Comparison of ENCODE assay signal across 9 mouse cellular contexts in genomic region chr5:118737548-118737947, GRCm38 (mm10).
DNase-seq lines count a peak whose midpoint lies in the region; ATAC-seq and TF ChIP-seq lines count a peak whose summit lies in the region.
"Had no signal": no experiment of that assay in that cellular context is flagged by ENCODE, and none has a peak within 500 bp of the region (broad histone marks: within the 10 kb centered on the region; RNA-seq: fewer than 3 reads in every experiment).

No protein-coding gene starts in this region.

- peak; percentile 68 for DNase-seq in gastrocnemius, adult 18-20 months (ENCODE audit: low spot score)
- DNase-seq in gastrocnemius, postnatal 25 days = no peak
- DNase-seq in 3T3-L1 (ENCODE audit: low read depth, low spot score) = peak; percentile 85
- peak; percentile 53 for DNase-seq in T-cell, adult 2 months (ENCODE audit: low spot score)
- peak; percentile 56 for DNase-seq in embryonic facial prominence, embryonic 10.5 days (ENCODE audit: low spot score)
- peak; percentile 64 for DNase-seq in induced T-regulatory cell, adult 2 months (ENCODE audit: low read depth)
- DNase-seq in lung, postnatal 0 days (ENCODE audit: low spot score) = peak; percentile 82
- DNase-seq in spleen, postnatal 10 days (ENCODE audit: low spot score in 2 of 2) = peak; percentile 29 to 77

- 49% methylated on average over 1 of the region's 1 CpGs for WGBS in embryonic facial prominence, embryonic 10.5 days
- WGBS in lung, postnatal 0 days = 16% methylated on average over 1 of the region's 1 CpGs

- H3K27me3 ChIP-seq in embryonic facial prominence, embryonic 10.5 days (replicated peaks; ENCODE audit: low read depth, poor library complexity, severe bottlenecking) = no peaks in the 10 kb centered on the region
- H3K27me3 ChIP-seq in lung, postnatal 0 days (replicated peaks; ENCODE audit: insufficient read depth, low read length) = no peaks in the 10 kb centered on the region

- no peak overlapping the region for H3K4me2 ChIP-seq in lung, postnatal 0 days (replicated peaks; ENCODE audit: low read depth, low read length)

- TF ChIP-seq EP300 in lung, postnatal 0 days (IDR thresholded peaks at IDR 0.05) = no peak

- no peak overlapping the region for H3K4me3 ChIP-seq in embryonic facial prominence, embryonic 10.5 days
- H3K4me3 ChIP-seq in lung, postnatal 0 days (ENCODE audit: low read depth, low read length) = no peak overlapping the region

- peak; percentile 68 for ATAC-seq in lung, postnatal 0 days

- H3K9me3 ChIP-seq in embryonic facial prominence, embryonic 10.5 days = peaks cover 9% of the 10 kb centered on the region
- no peaks in the 10 kb centered on the region for H3K9me3 ChIP-seq in lung, postnatal 0 days (ENCODE audit: low read length)

- TF ChIP-seq CTCF in lung, postnatal 0 days (IDR thresholded peaks at IDR 0.05) = peak; percentile 89

- H3K4me1 ChIP-seq in embryonic facial prominence, embryonic 10.5 days = no peaks in the 10 kb centered on the region
- H3K4me1 ChIP-seq in lung, postnatal 0 days (ENCODE audit: insufficient read depth, low read depth, low read length) = no peaks in the 10 kb centered on the region

- H3K9ac ChIP-seq in lung, postnatal 0 days (replicated peaks; ENCODE audit: low read depth) = no peak overlapping the region

- H3K27ac ChIP-seq in embryonic facial prominence, embryonic 10.5 days (replicated peaks) = no peak overlapping the region
- no peak overlapping the region for H3K27ac ChIP-seq in lung, postnatal 0 days (ENCODE audit: low read length)
- H3K27ac ChIP-seq: macrophage had no signal

- peaks cover 89% of the 10 kb centered on the region for H3K36me3 ChIP-seq in embryonic facial prominence, embryonic 10.5 days (replicated peaks)
- H3K36me3 ChIP-seq in lung, postnatal 0 days (ENCODE audit: insufficient read depth, low read length) = peaks cover 56% of the 10 kb centered on the region
